Mouse (Mus musculus) heart, postnatal 25 days (tissue): ENCODE results near the gene Plekhm1. TPM values are rescaled to one million over a fixed set of nuclear protein-coding genes. Genes with fewer than 3 reads are reported as not detected.
"Not testable (repeated sequence)": the region's sequence is repeated elsewhere in the genome, so short reads cannot be mapped to it uniquely, and the experiment has no call there.

Experiments
- DNase-seq: peaks from one replicate; pipeline ENCODE4 v3.0.0; 2022; ENCODE audit warnings: low spot score
- intact Hi-C: fragments of 180-260 bp; cut with DNase I; formaldehyde crosslinking; loops from one replicate; pipeline ENCODE4 v1.15.1; 2025
- total RNA-seq, 2 experiments: library from RNA; stranded (reverse); gene quantifications; 2 replicates each; pipeline ENCODE4 v1.2.3; 2021

Plekhm1 gene
- 10 to 100 TPM in 1 of 2 experiments, 1 to 10 TPM in 1; 10.0 to 10.7 TPM for total RNA-seq

GRCm38 (mm10) chr11:103411981-103412949, at the start of gene Plekhm1:
TSS of gene Plekhm1 (minus strand) at chr11:103412687.
- intact Hi-C loops, result loop anchor here (5.0 to 10.0 kb wide), 2 partner anchors 35 to 247 kb away; no protein-coding TSS in a partner anchor
- peak; percentile 92 for DNase-seq

DNA sequence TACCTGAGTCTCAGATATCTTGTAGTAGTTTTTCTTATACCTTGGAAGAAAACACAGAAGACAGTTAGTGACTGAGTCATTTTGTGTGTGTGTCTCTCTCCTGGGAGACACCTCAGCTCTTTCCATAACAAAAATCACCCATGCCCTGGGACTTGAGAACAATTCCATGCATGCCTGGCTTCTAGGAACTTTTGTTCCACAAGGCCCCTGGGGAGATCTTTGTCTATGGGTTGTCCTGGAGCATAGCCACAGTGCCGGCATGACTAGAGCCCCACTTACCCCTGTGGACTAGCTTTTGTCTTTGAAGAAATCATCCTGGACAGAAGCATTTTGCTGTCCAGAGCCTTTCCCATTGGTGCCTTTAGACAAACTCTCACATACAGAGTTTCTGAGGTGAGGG, 38.6 kb upstream of the Plekhm1 start:
- intact Hi-C loops, DNase-seq: not testable (repeated sequence)

DNA sequence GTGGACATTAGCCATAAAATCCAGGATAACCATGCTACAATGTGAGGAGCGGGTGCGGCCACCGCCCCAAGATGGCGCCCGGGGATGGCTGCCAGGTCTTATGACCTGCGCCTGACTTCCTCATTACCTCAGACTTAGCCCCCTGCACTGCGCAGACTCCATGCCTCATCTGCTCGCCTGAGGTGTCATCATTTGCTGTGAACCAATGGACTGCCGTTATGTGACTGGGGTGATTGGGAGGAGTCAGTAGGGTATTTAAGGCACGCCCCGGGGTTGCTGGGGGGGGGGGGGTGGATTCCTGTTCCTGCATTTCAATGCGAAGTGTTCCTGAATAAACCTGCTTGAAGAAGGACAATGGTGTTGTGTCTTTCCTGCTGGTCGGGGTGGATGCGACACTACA, 37.2 kb upstream of the Plekhm1 start:
- DNase-seq, intact Hi-C loops: not testable (repeated sequence)

- intact Hi-C loops, result no loop called here
- DNase-seq, result no peak
Observed at GRCm38 (mm10) chr11:103443678-103444077, 31.2 kb upstream of the Plekhm1 start.

- intact Hi-C loops, result no loop called here
- DNase-seq, result no peak
Observed at GRCm38 (mm10) chr11:103436282-103436681, 23.8 kb upstream of the Plekhm1 start.

GRCm38 (mm10) chr11:103425031-103425430, 12.5 kb upstream of the Plekhm1 start:
- intact Hi-C loops, result no loop called here
- no peak for DNase-seq

DNA sequence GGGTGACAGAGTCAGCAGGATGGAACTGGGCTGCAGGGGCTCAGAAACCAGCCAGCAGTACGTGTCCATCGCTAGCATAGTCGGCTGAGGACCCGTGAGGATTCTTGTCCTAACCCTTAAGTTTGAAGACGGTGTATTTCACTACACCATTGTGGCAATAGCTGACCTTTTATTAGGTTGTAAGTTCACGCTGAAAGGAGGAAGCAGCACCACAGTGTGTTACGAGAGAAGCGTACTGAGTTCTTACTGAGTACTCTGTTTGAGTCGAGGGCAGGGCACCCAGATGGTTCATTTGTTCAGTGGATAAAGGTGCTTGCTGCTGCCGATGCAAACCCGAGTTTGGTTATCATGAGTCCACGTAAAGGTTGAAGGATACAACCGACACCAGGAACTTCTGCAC, 7.2 kb upstream of the Plekhm1 start:
- intact Hi-C loops, result loop anchor here (10.0 kb wide), 1 partner anchor 255 kb away; no protein-coding TSS in a partner anchor
- no peak for DNase-seq

GRCm38 (mm10) chr11:103419226-103419625, 6.7 kb upstream of the Plekhm1 start:
- no peak for DNase-seq
- intact Hi-C loops, result loop anchor here (10.0 kb wide), 1 partner anchor 254 kb away; no protein-coding TSS in a partner anchor

GRCm38 (mm10) chr11:103413516-103413915, 1.0 kb upstream of the Plekhm1 start:
- intact Hi-C loops, result loop anchor here (5.0 to 10.0 kb wide), 2 partner anchors 36 to 249 kb away; no protein-coding TSS in a partner anchor
- DNase-seq, result no peak

DNA sequence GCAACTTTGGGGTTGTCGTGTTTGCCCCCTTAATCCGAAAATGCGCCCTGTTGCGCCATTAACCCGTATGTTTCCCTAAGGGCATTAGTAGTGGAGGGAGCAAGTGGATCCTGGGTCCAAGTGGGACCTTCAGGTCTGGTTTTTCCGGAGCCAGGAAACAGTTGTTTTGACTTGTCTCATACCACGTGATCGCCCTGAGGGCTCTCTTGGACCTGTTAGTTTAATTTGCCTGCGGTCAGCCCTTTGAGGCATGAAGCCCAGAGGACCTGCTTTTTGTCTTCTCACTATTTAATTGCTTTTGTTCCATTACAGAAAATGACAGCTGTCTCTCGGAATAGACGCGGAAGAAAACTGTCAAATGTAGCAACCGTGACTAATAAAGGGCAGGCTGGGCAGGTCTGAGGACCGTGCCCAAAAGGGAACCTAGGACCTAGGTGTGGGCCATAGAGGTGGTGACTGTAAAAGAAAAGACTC, 500 bp upstream of the Plekhm1 start:
- intact Hi-C loops, result loop anchor here (5.0 to 10.0 kb wide), 2 partner anchors 36 to 248 kb away; no protein-coding TSS in a partner anchor
- no peak for DNase-seq

- intact Hi-C loops, result loop anchor here (5.0 to 10.0 kb wide), 2 partner anchors 34 to 246 kb away; no protein-coding TSS in a partner anchor
- no peak for DNase-seq
Observed at GRCm38 (mm10) chr11:103411301-103411700, 1.2 kb downstream of the Plekhm1 start.

DNA sequence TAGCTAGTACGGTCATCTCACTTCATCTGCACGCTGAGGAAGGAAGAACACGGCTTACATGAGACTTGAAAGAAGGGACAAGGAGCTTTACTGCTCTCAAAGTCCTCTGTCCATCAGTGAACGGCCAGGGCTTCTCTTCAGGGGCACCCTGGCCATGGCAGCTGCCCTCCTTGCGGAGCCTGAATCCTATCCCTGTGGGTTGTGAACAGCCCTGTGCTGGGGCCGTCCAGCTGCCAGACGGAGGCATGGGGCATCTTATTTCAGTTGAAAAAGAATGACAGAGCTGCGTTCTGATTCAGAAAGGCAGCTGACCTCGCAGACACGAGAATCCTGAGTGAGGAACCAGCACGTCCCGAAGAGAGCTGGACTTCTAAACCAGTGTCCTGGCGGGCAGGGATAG, 3.6 kb downstream of the Plekhm1 start:
- intact Hi-C loops, result no loop called here
- no peak for DNase-seq

GRCm38 (mm10) chr11:103407136-103407535, 5.4 kb downstream of the Plekhm1 start:
- intact Hi-C loops, DNase-seq: not testable (repeated sequence)

DNA sequence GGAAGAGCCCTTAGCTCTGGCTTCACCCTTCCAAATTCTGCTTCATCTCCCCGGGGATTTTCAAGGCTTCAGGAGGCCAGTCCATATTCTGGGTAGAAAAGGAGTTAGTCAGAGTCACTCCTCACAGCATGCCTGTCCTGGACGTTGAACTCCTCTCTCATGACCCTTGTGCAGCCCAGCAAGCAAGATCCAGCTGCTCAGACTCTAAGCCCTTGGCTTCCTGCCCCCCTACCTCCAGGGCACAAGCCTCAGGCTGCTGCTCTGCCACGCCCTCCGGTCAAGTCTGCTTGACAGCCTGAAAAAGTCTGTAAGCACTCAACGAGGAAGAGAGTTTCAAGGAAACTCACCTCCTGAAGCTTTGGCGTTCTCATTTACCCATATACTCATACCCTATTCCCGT, 5.9 kb downstream of the Plekhm1 start:
- DNase-seq, result no peak

DNA sequence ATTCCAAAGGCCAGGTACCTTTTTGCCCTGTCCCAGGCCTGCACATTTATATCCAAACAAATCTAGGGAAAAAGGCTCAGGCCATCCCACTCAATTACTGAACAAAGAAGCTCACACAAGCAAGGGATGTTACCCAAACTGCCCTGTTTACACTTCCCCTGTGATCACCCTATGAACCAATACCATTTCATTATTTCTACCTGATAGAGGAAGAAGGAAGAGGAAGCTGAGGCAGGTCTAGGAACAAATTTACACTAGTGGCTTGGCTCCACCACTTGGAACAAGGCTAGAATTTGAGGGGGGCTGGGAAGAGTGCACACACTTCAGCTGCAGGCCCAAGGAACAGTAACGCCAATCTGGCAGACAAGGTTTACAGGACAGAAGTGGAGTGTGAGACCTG, 6.7 kb downstream of the Plekhm1 start:
- DNase-seq, result no peak
- intact Hi-C loops, result no loop called here

More for the DNA sequence above, 5.9 kb downstream of the Plekhm1 start:
- intact Hi-C loops, result no loop called here

DNA sequence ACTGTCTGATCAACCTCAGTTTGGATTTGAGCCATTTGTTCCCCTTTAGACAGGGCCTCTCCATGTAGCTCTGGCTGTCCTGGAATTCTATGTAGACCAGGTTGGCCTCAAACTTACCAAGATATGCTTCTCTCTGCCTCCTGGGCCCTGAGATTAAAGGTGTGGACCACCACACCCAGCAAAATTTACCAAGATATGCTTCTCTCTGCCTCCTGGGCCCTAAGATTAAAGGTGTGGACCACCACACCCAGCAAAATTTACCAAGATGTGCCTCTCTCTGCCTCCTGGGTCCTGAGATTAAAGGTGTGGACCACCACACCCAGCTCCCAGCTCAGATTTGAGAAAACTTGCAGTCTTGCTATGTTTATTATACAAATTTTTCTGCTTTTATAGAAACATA, 7.9 kb downstream of the Plekhm1 start:
- DNase-seq, result no peak
- intact Hi-C loops, result no loop called here

DNA sequence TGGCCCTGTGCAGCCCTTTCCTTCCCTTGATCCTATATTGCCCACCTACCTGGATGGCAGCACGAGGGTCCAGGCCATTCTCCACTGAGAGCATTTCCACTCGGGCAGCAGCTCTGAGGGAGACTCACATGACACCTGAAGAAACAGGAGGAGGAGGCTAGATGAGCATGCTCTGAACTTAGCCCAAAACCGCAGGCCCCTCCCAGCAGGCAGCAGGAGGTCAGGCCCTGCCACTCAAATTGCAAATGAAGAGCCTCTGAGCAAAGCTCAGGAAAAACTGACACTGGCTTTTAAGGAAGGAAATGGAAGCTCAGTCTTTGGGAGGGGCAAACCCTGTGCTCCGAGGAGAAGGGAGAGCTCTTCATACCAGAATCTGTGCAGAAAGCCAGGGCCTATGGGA, 8.7 kb downstream of the Plekhm1 start:
- intact Hi-C loops, result no loop called here
- DNase-seq, result no peak

- no peak for DNase-seq
- intact Hi-C loops, result loop anchor here (1.0 kb wide), 1 partner anchor 42 kb away; no protein-coding TSS in a partner anchor
Observed at GRCm38 (mm10) chr11:103402738-103403137, 9.7 kb downstream of the Plekhm1 start.

GRCm38 (mm10) chr11:103402198-103402597, 10.3 kb downstream of the Plekhm1 start:
- intact Hi-C loops, result loop anchor here (1.0 kb wide), 1 partner anchor 42 kb away; no protein-coding TSS in a partner anchor
- DNase-seq, result no peak

GRCm38 (mm10) chr11:103399986-103400385, 12.5 kb downstream of the Plekhm1 start:
- intact Hi-C loops, result loop anchor here (1.0 kb wide), 2 partner anchors 41 to 67 kb away; no protein-coding TSS in a partner anchor
- DNase-seq, result no peak

DNA sequence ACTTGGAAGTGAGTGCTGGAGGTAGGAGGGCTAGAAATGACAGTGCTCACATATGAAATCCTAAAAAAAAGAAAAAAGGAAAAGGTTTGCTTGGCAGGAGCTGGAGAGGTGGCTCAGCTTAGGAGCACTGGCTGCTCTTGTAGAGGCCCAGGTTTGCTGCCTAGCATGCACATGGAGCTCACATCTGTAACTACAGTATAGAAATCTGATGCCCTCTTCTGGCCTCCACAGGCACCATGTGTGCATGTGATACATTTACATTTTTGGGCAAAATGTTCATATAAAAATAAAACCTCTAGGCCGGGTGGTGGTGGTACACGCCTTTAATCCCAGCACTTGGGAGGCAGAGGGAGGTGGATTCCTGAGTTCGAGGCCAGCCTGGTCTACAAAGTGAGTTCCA, 13.4 kb downstream of the Plekhm1 start:
- intact Hi-C loops, result loop anchor here (1.0 kb wide), 2 partner anchors 40 to 66 kb away; no protein-coding TSS in a partner anchor
- DNase-seq, result no peak
